Mouse (Mus musculus): Measurements from ENCODE around the gene Mgst2.

Mgst2 gene

DNA sequence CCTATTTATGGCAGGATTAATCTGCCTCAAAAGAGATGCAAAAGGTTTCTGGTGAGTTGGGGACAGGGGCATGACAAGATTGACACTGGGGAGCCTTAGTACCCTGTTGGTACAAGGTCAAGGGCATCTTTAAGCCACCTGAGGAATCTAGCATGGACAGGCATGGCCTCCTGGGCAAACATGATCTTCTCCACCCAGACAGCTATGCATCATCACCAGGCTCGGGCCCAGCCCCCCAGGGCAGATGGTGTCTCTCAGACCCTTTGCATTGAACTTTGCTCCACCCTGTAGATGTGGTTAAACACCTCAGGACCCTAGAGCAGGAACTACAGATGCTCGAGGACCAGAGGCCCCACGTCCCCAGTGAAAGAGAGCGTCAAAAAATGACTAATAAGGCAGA lies at the start of gene Mgst2:
Gene Mgst2, plus strand, starts transcription at position 301 of the 400 bp plus-strand sequence.
- DNase-seq (ENCODE audit: low spot score in 2 of 2) = no peak

- DNase-seq (ENCODE audit: low spot score in 2 of 2) = peak; percentile 40 to 67
These were observed 48.2 kb upstream of the Mgst2 start for GRCm38 (mm10) chr3:51611972-51612371.

GRCm38 (mm10) chr3:51612398-51613356 lies 47.5 kb upstream of the Mgst2 start:
- DNase-seq (ENCODE audit: low spot score in 2 of 2) = no peak

GRCm38 (mm10) chr3:51614278-51614677 lies 45.9 kb upstream of the Mgst2 start:
- no peak for DNase-seq (ENCODE audit: low spot score in 2 of 2)

DNA sequence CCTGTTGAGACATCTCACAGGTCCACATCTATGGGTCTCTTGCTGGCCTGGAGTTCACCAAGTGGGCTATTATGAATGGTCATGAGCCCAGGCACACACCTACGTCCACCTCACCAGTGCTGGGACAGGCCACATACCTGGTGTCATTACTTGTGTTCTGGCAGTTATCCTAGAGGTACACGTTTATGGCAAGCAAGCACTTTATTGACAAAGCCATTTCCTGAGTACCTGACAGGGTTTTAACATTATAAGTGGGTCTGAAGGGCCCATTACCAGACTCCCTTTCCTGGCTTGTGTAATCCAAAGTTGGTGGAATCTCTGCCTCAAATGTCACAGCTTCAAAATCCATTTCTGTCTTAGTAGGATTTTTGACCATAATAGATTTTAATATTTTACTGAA lies 36.2 kb upstream of the Mgst2 start:
- DNase-seq (ENCODE audit: low spot score in 2 of 2) = no peak

DNA sequence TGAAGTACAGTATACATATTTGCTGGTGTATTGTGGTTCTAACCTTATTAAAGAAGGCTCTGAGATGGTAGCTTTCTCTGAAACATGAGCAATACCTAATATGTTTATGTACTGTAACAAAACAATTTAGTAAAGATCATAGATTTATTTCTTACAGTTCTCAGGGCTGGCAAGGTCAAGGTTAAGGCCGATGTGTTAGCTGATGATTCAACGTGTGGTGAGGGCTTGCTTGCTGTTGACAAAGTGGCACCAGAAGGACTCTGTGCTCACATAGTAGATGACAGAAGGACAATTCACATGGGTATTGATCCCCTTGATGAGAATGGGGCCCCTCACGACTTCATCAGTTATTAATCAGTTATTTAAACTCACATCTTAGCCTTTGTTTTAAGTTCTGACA lies 32.4 kb upstream of the Mgst2 start:
- DNase-seq (ENCODE audit: low spot score in 2 of 2) = no peak

DNA sequence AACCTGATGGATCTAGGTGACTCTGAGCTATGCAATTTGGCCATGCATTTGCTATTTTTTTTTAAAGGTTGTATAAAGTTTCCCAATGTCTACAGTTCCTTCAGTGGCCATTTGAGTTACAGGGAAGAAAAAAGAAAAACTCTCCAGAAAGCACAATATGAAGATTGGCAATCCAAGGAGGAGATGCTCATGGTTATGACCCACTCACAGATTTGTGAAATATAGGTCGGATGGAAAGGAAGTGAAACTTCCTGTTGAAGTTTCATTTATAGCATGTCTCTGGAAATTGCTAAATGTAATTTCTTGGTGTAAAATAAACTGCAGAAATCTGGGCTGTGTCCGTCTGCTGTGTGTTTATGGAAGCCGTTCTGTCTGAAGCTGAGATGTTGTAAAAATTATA lies 31.2 kb upstream of the Mgst2 start:
- DNase-seq (ENCODE audit: low spot score in 2 of 2) = no peak

- DNase-seq (ENCODE audit: low spot score in 2 of 2) = no peak
These were observed 29.4 kb upstream of the Mgst2 start for GRCm38 (mm10) chr3:51630746-51631145.

DNA sequence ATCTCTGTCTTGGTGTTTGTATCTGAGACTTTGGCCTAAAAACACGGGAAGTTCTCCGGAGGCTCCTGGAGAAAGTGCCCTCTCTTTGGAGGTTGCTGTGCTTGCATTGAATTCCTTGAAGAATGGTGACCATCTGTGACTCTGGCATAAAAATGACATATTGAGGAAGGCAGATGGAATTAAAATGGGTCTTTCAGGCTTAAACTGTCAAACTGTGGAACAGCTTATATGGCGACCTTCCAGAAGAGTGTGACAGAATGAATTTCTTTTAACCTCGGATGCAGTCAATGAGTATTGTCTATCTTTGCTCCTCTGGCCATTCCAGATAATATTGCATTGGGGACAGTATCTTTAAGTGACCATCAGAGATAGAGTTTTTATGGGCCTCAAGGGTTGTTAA lies 28.2 kb upstream of the Mgst2 start:
- no peak for DNase-seq (ENCODE audit: low spot score in 2 of 2)

GRCm38 (mm10) chr3:51634451-51634850 lies 25.7 kb upstream of the Mgst2 start:
- DNase-seq (ENCODE audit: low spot score in 2 of 2) = no peak

- DNase-seq (ENCODE audit: low spot score in 2 of 2) = no peak
These were observed 24.2 kb upstream of the Mgst2 start for GRCm38 (mm10) chr3:51635960-51636359.

GRCm38 (mm10) chr3:51636700-51637099 lies 23.5 kb upstream of the Mgst2 start:
- peak in 1 of 2 experiments; percentile 64 for DNase-seq (ENCODE audit: low spot score in 2 of 2)

DNA sequence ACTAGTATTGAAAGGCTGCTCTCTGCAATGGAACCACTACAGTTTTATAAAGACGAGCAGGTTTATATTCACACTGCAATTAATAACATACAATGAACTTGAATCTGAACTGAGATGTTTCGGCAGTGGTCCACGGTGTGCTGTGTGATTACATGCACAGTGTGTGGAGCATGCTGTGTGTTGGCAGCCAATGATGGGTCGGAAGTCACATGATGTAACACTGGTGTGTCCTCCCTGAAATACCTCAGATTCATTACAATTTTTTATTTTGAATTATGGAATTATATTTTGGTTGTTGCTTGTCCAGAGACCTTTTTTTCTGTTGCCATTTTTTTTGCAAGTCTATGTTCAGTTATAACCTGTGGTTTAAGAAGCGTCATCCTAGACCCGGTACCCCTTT lies 22.8 kb upstream of the Mgst2 start:
- no peak for DNase-seq (ENCODE audit: low spot score in 2 of 2)

DNA sequence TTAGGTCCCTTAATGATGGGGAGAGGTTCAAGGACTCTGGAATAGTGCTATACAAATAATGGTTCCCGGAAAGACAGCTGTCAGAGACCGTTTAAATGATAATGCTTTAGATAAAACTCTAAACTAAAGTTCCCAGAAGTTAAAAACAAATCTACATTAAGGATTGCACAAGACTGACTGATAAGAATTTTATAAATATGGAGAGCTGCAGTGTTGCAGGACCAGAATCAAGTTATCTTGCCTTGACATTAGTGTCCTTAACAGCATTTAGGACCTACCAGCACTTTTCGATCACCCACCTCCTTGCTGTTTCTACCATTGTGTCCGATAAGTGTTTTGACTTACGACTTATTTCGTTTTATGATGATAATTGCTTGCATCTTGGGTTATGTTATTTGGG lies 21.9 kb upstream of the Mgst2 start:
- no peak for DNase-seq (ENCODE audit: low spot score in 2 of 2)

GRCm38 (mm10) chr3:51645484-51645883 lies 14.7 kb upstream of the Mgst2 start:
- DNase-seq (ENCODE audit: low spot score in 2 of 2) = no peak

DNA sequence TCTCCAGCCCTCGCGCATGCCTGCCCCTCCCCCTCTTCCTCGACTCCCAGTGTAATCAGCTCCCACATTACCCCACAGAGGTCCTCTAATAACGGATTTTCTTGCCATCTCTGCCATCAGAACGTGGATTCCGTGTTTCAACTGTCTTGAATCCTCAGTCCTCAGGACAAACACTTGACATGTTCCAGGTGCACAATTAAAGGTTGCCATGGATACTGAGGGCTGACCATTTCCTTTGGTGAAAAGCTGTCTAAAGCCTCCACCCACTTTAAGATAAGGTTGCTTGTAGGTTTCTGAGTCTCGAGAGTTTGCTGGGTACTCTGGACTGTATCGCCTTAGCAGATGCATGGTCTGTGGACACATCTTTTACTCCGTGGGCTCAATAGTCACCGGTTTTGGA lies 13.9 kb upstream of the Mgst2 start:
- DNase-seq (ENCODE audit: low spot score in 2 of 2) = no peak

DNA sequence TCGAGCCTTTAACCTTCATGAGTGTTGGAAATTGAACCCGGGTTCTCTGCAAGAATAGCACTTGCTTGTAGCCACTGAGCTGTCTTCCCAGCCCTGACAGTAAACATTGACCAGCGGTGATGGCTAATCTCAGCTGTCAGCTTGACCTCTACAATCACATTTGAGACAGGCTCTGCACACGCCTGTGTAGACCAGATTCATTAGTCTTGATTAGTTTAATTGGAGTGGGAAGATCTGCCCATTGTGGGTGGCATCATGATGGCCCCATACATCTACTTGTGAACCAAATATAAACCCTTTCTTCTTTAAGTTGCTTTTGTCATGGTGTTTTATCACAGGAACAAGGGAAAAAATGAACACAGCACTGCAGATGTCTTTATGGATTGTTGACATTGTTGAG lies 12.8 kb upstream of the Mgst2 start:
- no peak for DNase-seq (ENCODE audit: low spot score in 2 of 2)

DNA sequence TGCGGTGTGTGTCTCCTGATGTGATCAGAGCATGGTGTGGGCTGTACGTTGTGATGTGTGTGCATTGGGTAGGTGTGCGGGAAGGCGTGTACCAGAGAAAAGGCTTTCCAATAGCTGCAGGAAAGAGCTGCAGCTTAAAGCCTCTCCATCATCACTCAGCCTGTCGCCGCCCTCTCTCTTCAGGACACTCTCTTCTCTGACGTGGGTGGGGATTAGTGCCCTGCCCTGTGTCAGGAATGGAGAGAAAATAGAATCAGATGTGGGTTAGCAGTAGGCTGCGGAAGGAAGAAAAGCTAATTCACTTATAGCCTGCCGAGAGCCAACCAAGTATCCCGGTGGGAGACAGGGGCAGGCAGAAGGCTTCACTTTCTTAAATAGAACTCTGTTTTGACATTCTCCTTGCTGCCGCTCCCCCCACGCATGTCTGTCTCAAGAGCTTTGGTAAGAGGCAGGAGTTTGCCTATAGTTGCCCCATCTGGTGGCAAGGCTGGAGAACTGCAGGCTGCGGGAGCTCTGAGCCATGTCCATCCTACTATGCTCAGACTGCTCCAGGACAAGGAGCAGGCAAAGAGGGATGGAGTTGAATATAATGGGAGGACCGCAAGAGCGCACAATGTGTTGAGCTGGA lies 12.0 kb upstream of the Mgst2 start:
- peak; percentile 61 to 82 for DNase-seq (ENCODE audit: low spot score in 2 of 2)

GRCm38 (mm10) chr3:51649426-51649825 lies 10.7 kb upstream of the Mgst2 start:
- no peak for DNase-seq (ENCODE audit: low spot score in 2 of 2)

GRCm38 (mm10) chr3:51649986-51650385 lies 10.2 kb upstream of the Mgst2 start:
- DNase-seq (ENCODE audit: low spot score in 2 of 2) = no peak

DNA sequence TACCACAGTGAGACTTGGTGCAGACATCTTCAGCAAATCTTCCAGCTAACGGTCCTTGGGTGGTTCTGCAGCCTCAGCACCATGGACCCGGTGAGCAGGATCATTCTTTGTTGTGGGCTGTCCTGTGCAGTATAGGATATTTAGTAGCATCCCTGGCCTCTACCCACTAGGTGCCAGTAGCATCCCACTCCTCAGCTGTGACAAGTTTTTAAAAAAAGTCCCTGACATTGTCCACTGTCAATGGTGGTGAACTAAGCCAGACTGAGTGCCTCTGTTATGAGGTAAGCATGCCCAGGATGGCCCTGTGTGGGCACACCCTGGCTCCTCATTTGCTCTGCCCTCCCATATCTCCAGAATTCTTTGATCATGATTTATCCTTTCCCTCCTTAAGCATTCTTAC lies 9.0 kb upstream of the Mgst2 start:
- DNase-seq (ENCODE audit: low spot score in 2 of 2) = no peak

GRCm38 (mm10) chr3:51652292-51652691 lies 7.9 kb upstream of the Mgst2 start:
- DNase-seq (ENCODE audit: low spot score in 2 of 2) = peak; percentile 84 to 94

DNA sequence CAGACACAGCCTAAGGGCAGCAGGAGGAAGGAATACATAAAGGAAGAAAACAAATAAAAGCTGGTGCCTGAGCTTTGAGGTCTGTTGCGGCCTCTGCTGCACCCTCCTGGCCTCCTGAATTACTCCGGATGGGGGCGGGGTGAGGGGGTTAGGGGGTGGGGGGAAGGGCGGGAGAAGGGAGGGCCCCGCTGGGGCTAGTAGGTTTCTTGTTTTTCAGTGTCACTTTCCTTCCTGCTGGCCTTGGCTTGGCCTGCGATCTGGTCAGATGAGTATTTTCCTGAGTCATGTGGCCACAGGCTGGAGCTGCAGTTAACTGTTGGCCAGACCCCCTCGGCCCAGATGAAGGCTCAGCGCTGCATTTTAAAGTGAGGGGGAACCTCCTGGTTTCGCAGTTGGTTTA lies 7.5 kb upstream of the Mgst2 start:
- DNase-seq (ENCODE audit: low spot score in 2 of 2) = peak; percentile 30 to 71

All from spleen, postnatal 4 days (tissue).